ENCODE assay signal across 19 mouse cellular contexts in genomic region chr17:66318031-66318430, GRCm38 (mm10).
DNase-seq lines count a peak whose midpoint lies in the region; ATAC-seq and TF ChIP-seq lines count a peak whose summit lies in the region.
"Had no signal": no experiment of that assay in that cellular context is flagged by ENCODE, and none has a peak within 500 bp of the region (broad histone marks: within the 10 kb centered on the region; RNA-seq: fewer than 3 reads in every experiment).

No protein-coding gene starts in this region.

- ATAC-seq in forebrain, embryonic 15.5 days (replicated peaks) = no peak
- ATAC-seq: forebrain, embryonic 13.5 days; forebrain, embryonic 16.5 days had no signal

- 90% methylated on average over 3 of the region's 3 CpGs for WGBS in embryonic facial prominence, embryonic 10.5 days
- WGBS in forebrain, embryonic 15.5 days = 81% methylated on average over 3 of the region's 3 CpGs

- no peak overlapping the region for H3K9ac ChIP-seq in forebrain, embryonic 15.5 days (replicated peaks)
- H3K9ac ChIP-seq: embryonic facial prominence, embryonic 12.5 days; forebrain, embryonic 13.5 days had no signal

- no peaks in the 10 kb centered on the region for H3K27me3 ChIP-seq in E14TG2a.4 (ENCODE audit: insufficient read depth, low read length)
- no peaks in the 10 kb centered on the region for H3K27me3 ChIP-seq in embryonic facial prominence, embryonic 10.5 days (replicated peaks; ENCODE audit: low read depth, poor library complexity, severe bottlenecking)
- H3K27me3 ChIP-seq in forebrain, embryonic 15.5 days = no peaks in the 10 kb centered on the region
- H3K27me3 ChIP-seq: embryonic facial prominence, embryonic 12.5 days; forebrain, embryonic 13.5 days had no signal

- TF ChIP-seq CTCF in E14TG2a.4 (conservative IDR thresholded peaks at IDR 0.05; ENCODE audit: low read length) = no peak

- peaks cover 77% of the 10 kb centered on the region for H3K4me1 ChIP-seq in E14TG2a.4 (replicated peaks; ENCODE audit: low read depth, low read length)
- H3K4me1 ChIP-seq in embryonic facial prominence, embryonic 10.5 days = peaks cover 29% of the 10 kb centered on the region
- peaks cover 24% of the 10 kb centered on the region for H3K4me1 ChIP-seq in forebrain, embryonic 15.5 days

- H3K27ac ChIP-seq in embryonic facial prominence, embryonic 10.5 days (replicated peaks) = no peak overlapping the region
- no peak overlapping the region for H3K27ac ChIP-seq in forebrain, embryonic 15.5 days (replicated peaks)
- H3K27ac ChIP-seq: embryonic facial prominence, embryonic 12.5 days; forebrain, embryonic 13.5 days had no signal

- peak overlapping the region; percentile 61 for H3K4me3 ChIP-seq in E14TG2a.4 (replicated peaks; ENCODE audit: low read length)
- H3K4me3 ChIP-seq in embryonic facial prominence, embryonic 10.5 days = no peak overlapping the region
- H3K4me3 ChIP-seq in forebrain, embryonic 15.5 days = no peak overlapping the region
- H3K4me3 ChIP-seq: embryonic facial prominence, embryonic 12.5 days; forebrain, embryonic 13.5 days had no signal

- peak; percentile 82 for DNase-seq in Muller cell, postnatal 12 days (ENCODE audit: inconsistent ontology term)
- DNase-seq in retina, postnatal 1 day = peak; percentile 58
- no peak for DNase-seq in embryonic facial prominence, embryonic 10.5 days (ENCODE audit: low spot score)
- DNase-seq: adrenal gland, adult 2 months; adrenal gland, postnatal 10 days; adrenal gland, postnatal 25 days; cerebellum, adult 11 months; cerebellum, adult 18-20 months; cerebellum, adult 8-10 months; cerebellum, adult 9-11 months; cerebellum, postnatal 14 days; cerebellum, postnatal 36 days; embryo, embryonic 11 days had no signal

- no peaks in the 10 kb centered on the region for H3K36me3 ChIP-seq in E14TG2a.4 (ENCODE audit: insufficient read depth, low read length)
- H3K36me3 ChIP-seq in embryonic facial prominence, embryonic 10.5 days (replicated peaks) = no peaks in the 10 kb centered on the region
- H3K36me3 ChIP-seq in forebrain, embryonic 15.5 days = no peaks in the 10 kb centered on the region
- H3K36me3 ChIP-seq: embryonic facial prominence, embryonic 12.5 days; G1E had no signal

- no peak overlapping the region for H3K4me2 ChIP-seq in forebrain, embryonic 15.5 days (replicated peaks)
- H3K4me2 ChIP-seq: embryonic facial prominence, embryonic 12.5 days; forebrain, embryonic 13.5 days had no signal

- no peaks in the 10 kb centered on the region for H3K9me3 ChIP-seq in E14TG2a.4 (ENCODE audit: low read length)
- no peaks in the 10 kb centered on the region for H3K9me3 ChIP-seq in embryonic facial prominence, embryonic 10.5 days
- no peaks in the 10 kb centered on the region for H3K9me3 ChIP-seq in forebrain, embryonic 15.5 days
- H3K9me3 ChIP-seq: embryonic facial prominence, embryonic 12.5 days; forebrain, embryonic 13.5 days had no signal
